Mouse (Mus musculus) layer of hippocampus, adult 2 months (tissue): ENCODE data around the gene Btnl2. TPM values are rescaled to one million over a fixed set of nuclear protein-coding genes. Genes with fewer than 3 reads are reported as not detected.
A peak's percentile ranks its signal among the peaks of the same experiment; 100 is the strongest.

Source experiments
- DNase-seq, 2 experiments: peaks; one replicate each; pipeline ENCODE4 v3.0.0; 2022; ENCODE audit warnings: low spot score in 2 of 2
- H3K27ac ChIP-seq: fragments of 200-600 bp; 2 replicates; pipeline ENCODE4 v1.8.1; 2022
- H3K4me3 ChIP-seq: fragments of 200-600 bp; 2 replicates; pipeline ENCODE4 v1.8.1; 2022; ENCODE audit warnings: mild to moderate bottlenecking
- CTCF ChIP-seq: fragments of 200-600 bp; conservative IDR thresholded peaks from 2 replicates; pipeline ENCODE4 v1.8.1; 2022; ENCODE audit warnings: antibody characterized with exemption, mild to moderate bottlenecking, moderate library complexity
- total RNA-seq, 2 experiments: library from RNA; stranded (reverse); gene quantifications; 2 replicates each; pipeline ENCODE4 v1.2.3; 2021

Gene Btnl2
- total RNA-seq, 2 experiments from 2014 or later = 0.51 to 0.76 TPM

DNA sequence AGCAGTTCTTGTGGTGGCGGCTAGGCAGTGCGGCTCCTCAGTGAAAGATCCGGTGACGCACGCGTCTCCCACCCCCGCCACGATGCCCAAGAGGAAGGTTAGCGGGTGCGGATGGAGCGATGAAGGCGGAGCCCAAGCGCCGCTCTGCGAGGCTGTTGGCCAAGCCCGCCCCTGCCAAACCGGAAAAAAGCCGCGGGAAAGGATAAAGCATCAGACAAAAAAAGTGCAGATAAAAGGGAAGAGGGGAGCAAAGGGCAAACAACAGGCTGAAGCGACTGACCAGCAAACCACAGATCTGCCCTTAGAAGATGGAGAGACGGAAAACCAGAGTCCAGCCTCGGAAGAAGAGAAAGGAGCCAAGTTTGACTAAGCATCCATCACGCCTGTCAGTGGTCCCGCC is 37.7 kb downstream of the Btnl2 start:
- no peak for TF ChIP-seq CTCF
- no peak overlapping the region for H3K27ac ChIP-seq
- no peak for DNase-seq
- H3K4me3 ChIP-seq = peak overlapping the region; percentile 45

DNA sequence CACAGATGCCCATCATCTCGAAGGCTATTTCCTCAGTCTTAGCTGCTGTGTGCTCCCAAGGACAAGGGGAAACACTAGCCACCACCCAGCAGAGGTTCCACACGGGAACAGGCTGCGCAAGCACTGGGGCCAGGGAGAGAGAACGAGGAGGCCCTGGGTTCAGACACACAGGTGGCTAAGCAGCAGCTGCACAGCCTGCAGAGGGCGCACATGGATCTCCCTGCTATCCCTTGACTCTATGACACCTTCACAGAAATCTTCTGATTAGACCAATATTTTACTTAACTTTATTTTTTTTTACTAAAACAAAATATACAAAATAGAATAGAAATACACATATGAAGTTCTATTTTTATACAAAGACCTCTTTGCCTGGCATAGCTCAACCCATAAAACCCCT is 42.7 kb downstream of the Btnl2 start:
- H3K4me3 ChIP-seq = no peak overlapping the region
- H3K27ac ChIP-seq = no peak overlapping the region
- TF ChIP-seq CTCF = peak; percentile 61
- DNase-seq = no peak

DNA sequence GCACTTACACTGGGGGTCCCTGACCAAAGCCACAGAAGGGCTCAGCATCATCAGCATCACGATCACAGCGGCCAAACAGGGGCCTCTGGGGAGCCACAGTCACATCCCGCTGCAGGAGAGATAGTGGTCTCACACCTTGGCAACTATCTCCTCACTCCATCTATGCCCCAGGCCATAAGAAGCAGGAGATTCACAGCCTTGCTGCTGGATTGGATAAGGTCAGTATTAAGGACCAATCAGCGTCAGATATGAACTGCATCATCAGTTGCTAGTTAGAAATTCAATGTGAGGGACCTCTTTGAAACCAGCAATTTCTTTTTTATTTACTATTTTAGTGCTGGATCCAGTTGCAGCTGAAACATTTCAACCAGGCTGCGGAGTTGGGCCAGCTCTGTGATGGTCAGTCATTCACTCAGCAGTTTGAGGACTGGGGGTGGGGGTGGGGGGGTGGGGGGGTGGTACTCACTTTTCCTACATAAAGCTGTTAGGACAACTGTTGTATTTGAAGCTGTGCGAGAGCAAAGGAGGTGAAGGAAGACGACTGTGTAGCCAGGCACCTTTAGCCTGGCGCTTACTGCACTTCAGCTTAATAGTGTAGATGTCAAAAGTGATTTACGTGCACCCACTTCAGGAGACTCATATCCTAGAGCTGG is 43.6 kb downstream of the Btnl2 start:
- no peak for TF ChIP-seq CTCF
- peak; percentile 67 to 74 for DNase-seq
- peak overlapping the region; percentile 78 for H3K4me3 ChIP-seq
- peak overlapping the region; percentile 98 for H3K27ac ChIP-seq

DNA sequence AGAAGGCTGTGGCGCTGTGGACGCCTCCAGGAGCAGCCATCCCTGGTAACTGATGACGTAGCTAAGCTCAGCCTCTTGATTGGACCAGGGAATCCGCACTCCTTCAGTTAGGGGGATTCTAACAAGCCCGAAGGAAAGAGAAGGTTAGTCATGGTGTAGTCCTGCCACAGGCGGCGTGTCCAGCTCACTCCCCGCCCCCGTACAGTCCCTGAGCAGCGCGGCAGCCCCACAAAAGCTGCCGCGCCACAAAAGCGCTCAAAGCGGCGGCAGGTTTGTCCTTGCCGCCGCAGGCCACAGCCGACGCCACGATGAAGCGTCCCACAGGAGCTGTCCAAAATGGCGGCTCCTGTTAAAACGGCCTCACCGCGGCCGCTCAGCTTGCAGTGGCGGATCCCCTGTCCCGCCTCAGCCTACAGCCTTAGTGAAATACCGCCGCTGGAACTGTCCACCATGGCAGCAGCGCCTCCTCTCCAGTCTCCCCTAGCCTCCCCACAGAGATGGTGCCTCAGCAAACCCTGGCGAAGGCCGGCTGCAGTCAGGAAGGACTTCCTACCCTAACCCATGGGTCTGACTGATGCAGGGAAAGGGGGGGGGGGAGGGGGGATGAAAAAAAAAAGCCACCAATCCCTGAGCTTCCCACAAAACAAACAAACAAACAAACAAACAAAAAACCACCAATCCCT is 44.2 kb downstream of the Btnl2 start, which contains the start of gene BC051142:
TSS of gene BC051142 (plus strand) at position 110 of the 683 bp plus-strand sequence.
- peak within 1 kb of the TSS; percentile 98 for H3K27ac ChIP-seq
- DNase-seq = peak; percentile 82 to 92
- peak within 1 kb of the TSS; percentile 78 for H3K4me3 ChIP-seq
- peak; percentile 33 for TF ChIP-seq CTCF

DNA sequence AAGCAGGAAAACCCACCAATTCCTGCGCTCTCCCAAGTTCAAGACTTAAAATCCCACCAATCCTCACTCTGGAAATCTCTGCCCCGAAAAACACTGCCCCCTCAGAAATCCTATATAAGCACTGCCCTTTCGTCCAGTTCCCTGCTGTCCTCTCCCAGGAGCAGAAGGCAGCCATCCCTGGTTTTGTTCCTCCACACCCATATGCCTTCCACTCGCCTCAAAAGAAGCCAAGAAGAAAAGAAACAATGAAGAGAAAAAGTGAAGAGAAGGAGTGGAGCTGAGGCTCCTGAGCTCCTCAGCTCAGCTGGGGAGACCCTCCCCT is 44.7 kb downstream of the Btnl2 start:
- TF ChIP-seq CTCF = no peak
- no peak for DNase-seq
- peak overlapping the region; percentile 78; the same call in 1 of the 2 replicates for H3K4me3 ChIP-seq
- H3K27ac ChIP-seq = peak overlapping the region; percentile 98; the same call in 1 of the 2 replicates

DNA sequence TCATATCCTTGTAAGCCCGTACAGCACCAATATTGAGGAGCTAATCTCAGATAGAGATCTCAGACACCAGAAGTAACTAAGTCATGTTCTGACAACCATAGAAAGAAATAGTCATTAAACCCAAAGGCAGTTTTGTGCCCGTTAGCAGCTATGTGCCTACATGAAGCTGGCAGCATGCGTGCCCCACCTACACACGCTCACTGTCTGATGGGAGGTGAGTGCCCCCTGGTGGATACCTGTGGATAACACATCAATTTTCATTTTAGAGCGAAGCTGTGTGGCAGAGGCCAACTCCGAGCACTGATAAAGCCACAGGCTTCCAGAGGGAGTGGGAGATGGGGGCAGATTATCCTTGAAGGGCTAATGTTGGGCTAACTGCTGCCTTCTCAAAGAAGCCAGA is 56.5 kb downstream of the Btnl2 start:
- DNase-seq = peak; percentile 79 to 86
- peak; percentile 96 for TF ChIP-seq CTCF
- no peak overlapping the region for H3K27ac ChIP-seq
- H3K4me3 ChIP-seq = no peak overlapping the region

Other genes starting within 250 kb of the Btnl2 start
- gene H2-DMa, start 235.3 kb upstream of the Btnl2 start, total RNA-seq = 10 to 100 TPM; 26.2 to 33.1 TPM
- 100 to 1,000 TPM; 196 to 200 TPM for gene Brd2, start 232.2 kb upstream of the Btnl2 start, total RNA-seq
- under 1 TPM; 0.77 to 0.96 TPM for gene H2-DMb2, start 211.5 kb upstream of the Btnl2 start, total RNA-seq
- 1 to 10 TPM; 1.8 to 2.5 TPM for gene H2-DMb1, start 201.8 kb upstream of the Btnl2 start, total RNA-seq
- gene Tap1, start 167.3 kb upstream of the Btnl2 start, total RNA-seq = 1 to 10 TPM; 3.3 to 3.4 TPM
- 1 to 10 TPM; 2.1 to 3.6 TPM for gene Psmb9, start 167.1 kb upstream of the Btnl2 start, total RNA-seq
- 1 to 10 TPM; 2.7 TPM for gene Psmb8, start 157.1 kb upstream of the Btnl2 start, total RNA-seq
- gene Tap2, start 151.3 kb upstream of the Btnl2 start, total RNA-seq = 1 to 10 TPM; 7.8 to 9.3 TPM
- gene H2-Ob, start 115.9 kb upstream of the Btnl2 start, total RNA-seq = under 1 TPM in 1 of 2 experiments, not detected in 1; 0.17 TPM
- 1 to 10 TPM; 1.7 to 1.8 TPM for gene H2-Ab1, start 97.1 kb upstream of the Btnl2 start, total RNA-seq
- 1 to 10 TPM in 1 of 2 experiments, under 1 TPM in 1; 0.66 to 1.2 TPM for gene H2-Aa, start 67.0 kb upstream of the Btnl2 start, total RNA-seq
- 1 to 10 TPM; 1.0 to 1.3 TPM for gene H2-Eb1, start 49.0 kb upstream of the Btnl2 start, total RNA-seq
- gene H2-Eb2, start 29.2 kb upstream of the Btnl2 start, total RNA-seq = not detected
- gene Btnl1, start 22.3 kb downstream of the Btnl2 start, total RNA-seq = not detected
- gene BC051142, start 44.0 kb downstream of the Btnl2 start, total RNA-seq = 1 to 10 TPM; 4.1 to 7.2 TPM
- gene Btnl4, start 122.5 kb downstream of the Btnl2 start, total RNA-seq = not detected
- gene Btnl6, start 162.5 kb downstream of the Btnl2 start, total RNA-seq = not detected
- 10 to 100 TPM; 11.0 to 15.9 TPM for gene Notch4, start 209.4 kb downstream of the Btnl2 start, total RNA-seq
- gene Gpsm3, start 235.0 kb downstream of the Btnl2 start, total RNA-seq = 1 to 10 TPM; 2.4 to 2.5 TPM
- gene Pbx2, start 236.4 kb downstream of the Btnl2 start, total RNA-seq = 10 to 100 TPM; 66.9 to 69.5 TPM
- gene Ager, start 243.0 kb downstream of the Btnl2 start, total RNA-seq = under 1 TPM; 0.79 to 0.83 TPM
- gene Rnf5, start 248.9 kb downstream of the Btnl2 start, total RNA-seq = 10 to 100 TPM; 72.1 to 80.3 TPM
- gene Agpat1, start 249.4 kb downstream of the Btnl2 start, total RNA-seq = 100 to 1,000 TPM; 153 to 160 TPM